Mouse (Mus musculus) MEL-GATA-1-ER (cell line): ENCODE measurements around the gene Gm42906.

Experiments
- DNase-seq: peaks from one replicate; pipeline ENCODE4 v3.0.0-alpha.2; 2012; ENCODE audit warnings: low read depth; ENCODE audit errors: extremely low read depth

The Gm42906 gene

DNA sequence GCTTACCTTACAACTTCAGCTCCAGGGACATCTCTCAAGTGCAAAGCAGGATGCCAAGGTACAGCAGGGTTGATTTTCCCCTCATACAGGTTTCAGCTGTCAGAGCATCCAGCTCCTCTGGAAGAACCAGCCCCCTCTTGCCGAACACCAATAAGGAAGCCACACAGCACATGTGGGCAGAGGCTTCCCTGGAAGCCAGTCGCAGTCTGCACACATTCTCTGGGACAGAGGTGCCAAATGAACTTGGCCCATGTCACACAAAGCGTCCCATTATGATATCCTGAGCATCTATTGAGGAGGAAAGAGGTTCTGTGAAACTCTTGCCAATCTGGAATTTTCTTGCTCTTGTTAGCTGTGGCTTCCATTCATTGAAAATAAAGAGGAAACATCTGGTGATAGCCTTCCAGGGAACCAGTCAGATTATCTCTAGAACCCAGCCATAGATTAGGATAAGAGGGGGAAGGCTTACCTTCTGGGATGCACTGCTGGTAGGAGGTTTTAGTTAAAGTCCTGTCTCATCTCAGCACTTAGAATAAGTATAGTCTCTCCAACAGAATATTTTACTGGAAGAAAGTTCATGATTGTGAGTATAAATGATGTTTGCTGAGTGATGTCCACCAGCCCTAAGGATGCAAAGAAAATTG is at the start of gene Gm42906:
Gm42906 (minus strand) TSS at position 51 of the 644 bp plus-strand sequence.
- no peak for DNase-seq

DNA sequence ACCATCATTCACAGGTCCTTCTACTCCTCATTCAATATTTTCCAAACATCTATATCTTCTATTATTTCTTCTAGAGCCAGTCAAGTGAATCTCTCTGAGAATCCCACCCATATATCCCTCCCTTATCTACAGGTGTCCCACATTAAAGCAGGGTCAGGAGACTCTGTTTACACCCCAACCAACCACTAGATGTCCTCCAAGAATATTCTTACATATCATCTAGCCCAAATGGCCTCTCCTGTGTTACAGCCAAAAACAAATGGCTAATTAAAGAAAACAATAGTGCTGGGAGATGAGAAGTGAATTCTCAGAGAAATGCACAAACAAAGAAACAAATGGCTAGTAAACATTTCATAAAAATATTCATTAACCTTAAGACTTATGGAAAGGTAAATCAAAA is 17.7 kb upstream of the Gm42906 start:
- DNase-seq: no peak

DNA sequence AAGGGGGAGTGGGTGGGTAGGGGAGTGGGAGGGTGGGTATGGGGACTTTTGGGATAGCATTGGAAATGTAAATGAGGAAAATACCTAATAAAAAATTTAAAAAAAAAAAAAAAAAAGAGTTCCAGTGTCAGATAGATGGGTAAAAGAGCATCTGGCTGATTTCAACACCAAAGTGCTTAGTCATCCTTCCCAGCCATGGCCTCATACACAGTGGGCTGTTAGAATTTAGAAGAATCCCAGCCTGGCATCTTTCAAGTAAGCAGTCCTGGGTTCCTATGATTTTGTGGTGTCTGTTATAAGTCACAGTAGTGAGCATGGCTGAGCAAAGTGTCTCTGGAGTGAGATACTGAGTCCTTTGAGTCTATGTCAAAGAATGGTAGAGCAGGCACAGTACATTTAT is 7.1 kb upstream of the Gm42906 start:
- DNase-seq: no peak

DNA sequence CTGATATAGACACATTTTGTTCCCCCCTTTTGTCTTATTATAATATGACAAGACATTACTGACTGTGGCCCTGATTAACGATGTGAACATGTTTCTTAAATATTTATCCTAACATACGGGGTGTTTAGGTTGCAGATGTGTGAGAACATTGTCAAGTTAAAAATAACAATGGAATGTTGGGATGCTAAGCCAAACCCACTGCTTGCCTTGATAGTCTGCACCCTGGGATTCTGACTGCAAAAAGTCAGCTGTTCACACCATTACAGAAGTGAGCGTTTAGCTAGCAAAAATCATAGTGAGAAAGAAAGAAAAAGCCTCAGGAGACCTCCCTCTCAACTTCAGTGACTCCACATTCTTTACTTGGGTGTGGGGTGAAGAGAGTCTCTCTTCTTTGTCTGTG is 1.5 kb downstream of the Gm42906 start:
- DNase-seq: no peak

DNA sequence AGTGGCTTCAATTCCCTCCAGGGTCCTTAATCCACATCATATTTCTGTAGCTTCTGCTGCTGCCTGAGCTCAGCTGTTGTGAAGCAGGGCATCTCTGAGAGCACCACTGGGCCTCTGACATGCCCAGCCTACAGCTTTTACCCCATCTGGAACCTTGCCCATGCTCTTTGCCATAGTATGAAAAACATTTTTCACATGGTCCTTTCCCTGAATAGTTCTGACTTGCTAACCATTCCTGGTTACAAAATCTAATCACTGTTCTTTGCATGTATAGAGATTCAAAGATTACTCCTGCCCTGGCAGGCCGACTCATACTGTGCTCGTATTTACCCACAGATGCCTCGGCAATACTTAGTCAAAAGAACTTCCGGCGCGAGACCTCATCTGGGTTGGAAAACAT is 5.3 kb downstream of the Gm42906 start:
- no peak for DNase-seq

DNA sequence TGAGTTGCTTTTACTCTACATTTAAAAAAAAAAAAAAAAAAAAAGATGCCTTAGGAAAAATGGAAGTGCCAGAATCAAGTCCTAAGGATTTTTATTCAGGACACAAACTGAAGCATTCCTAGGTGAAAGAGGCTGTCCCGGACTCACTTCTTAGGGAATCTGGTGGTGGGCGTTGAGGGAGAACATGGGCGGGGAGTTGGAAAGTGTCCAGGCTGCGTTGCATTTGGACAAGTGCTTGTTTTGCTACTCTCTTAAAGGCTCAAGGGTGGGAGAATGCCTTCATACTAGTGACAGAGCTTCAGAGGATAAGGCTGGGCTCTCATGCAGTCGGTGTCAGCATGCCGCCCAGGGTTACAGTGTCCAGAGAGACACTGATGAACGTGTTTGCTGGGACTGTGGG is 6.1 kb downstream of the Gm42906 start:
- DNase-seq: no peak

DNA sequence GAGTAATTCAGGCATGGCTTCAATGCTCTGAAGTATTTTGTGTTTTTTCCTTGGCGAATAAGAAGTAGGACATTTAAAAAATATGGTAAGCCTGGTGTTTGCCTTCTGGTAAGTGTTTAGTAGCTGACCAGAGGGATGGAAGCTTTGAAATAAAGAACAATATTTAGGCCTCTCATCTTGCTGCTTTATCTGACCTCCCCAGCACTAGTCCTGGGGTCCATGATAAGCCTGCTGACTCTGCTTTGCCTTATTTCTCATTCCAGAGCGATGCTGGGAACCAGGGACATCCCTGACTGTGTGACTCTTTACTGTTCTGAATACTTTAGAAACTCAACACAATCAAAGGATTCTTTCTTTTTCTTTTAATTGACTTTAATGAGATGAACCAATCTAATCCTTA is 9.4 kb downstream of the Gm42906 start:
- DNase-seq: no peak

DNA sequence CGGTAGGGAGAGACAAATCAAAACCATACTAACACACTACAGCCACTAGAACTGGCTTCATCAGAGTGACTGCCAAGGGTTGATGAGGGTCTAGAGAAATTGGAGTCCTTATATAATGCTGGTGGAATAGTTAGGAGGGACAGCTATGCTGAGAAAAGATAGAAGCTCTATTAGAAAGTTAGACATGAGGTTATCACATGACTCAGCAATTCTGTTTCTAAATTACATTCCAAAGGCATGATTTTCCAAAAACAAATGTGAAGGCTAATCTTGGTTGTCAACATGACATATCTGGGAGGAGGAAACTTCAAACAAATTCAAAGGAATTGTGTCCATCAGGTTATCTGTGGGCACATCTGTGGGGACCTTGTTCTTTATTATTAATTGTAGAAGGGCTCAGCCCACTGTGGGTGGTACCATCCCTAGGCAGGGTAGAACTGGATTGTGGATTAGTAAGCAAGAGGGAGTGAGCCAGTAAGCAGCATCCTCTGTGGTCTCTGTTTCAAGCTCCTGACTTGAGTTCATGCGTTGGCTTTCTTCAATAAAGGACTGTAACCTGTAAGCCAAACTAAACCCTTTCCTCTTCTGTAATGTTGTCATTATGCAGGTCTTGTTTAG is 10.4 kb downstream of the Gm42906 start:
- no peak for DNase-seq

DNA sequence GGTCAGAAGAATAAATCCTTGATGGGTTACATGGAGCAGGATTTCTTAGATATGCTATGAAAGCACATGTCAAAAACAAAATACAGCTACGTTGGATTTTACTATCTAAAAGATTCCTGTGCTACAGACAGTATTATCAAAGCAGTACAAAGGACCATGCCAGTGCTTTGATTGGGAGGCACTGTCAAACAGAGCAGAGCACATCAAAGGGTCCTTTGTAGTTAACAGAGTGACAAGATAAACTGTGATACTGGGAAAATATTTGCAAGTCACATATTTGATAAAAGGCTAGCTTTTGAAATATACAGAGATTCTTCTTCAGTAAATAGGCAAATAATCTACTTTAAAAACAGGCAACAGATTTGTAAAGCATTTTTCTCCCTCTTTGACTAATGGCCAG is 11.0 kb downstream of the Gm42906 start:
- DNase-seq: no peak

DNA sequence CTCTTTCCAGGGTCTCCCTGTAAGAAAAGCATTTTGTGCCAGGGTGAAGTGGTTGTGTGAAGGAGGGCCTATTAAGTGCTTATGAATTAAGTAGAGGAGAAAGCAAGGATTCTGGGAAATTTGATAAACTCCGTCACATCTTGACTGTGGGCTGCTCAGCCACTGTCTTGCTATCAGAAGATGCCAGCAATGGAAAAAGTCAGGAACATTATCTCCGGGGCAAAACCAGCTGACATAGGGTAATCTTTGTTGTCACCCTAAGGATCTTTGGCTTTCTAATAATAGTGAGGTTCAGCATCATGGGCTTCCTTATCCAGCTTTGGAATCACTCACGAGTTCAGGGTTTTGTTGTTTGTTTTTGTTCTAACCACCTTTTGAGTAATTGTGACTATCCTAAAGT is 14.3 kb downstream of the Gm42906 start:
- DNase-seq: peak; percentile 51

DNA sequence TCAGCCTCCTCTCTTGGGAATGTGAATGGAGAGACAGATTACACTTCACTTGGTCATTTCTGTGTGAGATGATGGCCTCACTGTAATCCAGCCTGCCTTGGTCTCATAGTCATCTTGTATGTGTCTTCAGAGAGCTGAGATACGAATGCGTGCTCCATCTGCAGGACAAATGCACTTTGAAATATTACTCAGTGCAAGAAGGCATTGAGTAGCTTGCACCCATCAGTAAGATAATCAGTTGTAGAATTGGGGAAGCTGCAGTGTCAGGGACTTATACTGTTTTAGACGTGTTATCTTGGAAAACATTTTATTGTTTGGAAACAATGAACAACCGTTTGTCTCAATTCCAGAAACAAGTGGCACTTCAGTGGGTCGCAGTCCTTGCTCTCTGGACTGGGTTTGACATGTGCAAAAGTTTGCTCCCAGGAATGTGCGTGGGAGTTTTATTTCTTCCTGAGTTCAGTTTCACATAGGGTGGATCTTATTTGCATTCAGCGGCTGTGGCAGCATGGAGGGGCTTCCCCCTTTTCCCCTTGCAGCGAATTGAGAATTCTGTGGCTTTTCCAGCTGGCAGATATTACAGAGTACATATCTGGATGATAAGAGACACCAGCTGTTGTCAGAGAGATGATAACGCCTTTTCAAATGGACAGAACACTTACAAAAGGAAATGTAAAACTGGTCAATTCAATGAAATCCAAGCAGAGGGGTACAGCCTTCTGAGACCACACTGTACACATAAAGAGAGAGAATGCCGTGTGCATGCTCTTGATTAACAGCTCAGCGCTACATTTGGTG is 15.1 kb downstream of the Gm42906 start:
- DNase-seq: peak; percentile 72

DNA sequence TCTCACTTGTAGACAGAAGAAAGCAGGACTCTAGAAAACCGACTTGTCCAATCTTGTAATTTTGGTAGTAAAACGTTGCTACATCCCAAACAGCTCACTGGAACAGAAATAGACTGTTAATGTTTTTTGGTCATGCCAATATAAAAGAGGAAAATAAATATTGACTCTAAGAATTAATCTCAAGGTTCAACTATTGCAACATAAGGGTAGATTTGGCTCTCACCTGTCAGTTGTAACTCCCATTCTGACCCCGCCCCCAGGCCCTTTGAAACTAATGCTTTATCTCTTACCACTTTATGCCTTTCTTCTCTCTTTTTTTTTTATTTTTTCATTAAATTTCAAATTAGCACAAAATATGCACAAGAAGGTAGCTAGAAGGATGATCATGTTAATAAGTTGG is 18.0 kb downstream of the Gm42906 start:
- DNase-seq: no peak

DNA sequence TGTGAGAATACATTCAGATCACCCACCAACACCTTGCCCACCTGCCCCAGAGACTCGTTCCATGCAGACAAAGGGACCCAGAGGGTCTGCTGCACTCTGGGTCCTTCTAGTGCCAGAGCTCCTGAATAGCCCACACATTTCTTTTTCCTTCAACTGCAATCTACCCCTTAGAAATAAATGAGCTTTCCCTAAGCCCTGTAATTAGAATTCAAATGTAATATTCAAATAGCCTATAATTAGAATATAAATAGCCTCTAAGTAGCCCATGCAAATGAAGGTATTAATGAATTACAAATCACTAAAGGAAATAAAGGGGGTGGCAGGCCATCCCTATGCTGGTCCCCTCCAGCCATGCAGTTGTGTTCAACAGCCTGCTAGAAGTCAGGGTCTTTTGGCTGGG is 18.7 kb downstream of the Gm42906 start:
- no peak for DNase-seq

DNA sequence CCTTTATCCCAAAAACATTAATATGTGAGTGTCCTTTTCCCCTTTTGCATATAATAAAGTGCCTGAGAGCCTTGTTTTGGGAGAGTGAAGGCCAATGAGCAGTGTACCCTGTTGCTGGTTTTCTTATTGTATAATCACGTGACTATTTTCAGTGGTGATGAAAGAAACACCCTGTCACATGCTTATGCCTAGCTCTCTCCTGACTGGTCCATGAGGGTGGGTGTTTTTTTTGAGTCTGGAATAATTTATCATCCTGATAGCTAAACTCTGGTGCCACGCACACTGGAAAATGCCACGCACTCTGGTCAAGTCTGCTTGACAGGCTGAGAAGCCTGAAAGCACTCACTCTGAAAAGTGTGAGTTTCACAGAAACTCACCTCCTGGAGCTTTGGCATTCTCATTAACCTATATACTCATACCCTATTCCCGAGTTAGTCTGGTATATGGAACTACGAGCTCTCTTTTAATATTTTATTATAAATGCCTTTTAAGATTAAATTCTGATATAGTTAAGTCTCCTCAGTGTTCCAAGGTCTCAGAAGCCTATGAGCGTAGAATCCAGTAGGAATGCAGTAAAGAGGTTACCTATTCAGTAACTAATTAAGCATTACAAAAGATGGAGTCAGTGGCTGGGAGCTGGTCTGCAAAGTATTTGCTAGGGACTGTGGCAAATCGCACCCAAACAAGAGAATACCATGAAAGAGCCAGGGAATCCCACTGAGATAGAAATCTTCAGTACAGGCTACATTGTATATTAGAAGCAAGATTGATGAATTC is 19.7 kb downstream of the Gm42906 start:
- no peak for DNase-seq

DNA sequence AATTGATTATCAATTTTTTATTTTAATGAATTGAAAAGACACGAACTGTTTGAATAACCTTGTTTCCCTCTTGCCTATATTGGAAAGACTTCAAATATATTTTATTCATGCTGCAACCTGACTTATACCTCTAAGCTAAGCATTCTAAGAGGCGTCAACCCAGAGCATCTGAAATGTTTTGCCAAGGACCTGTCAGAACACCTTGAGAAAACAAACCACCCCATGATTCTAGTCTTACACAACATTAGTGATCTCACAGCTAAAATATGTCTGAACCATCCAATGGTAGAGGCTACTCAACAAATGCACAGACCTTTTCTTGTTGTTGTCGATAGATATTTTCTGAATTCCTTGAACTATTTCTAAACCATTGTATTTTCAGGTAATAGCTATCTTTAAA is 20.5 kb downstream of the Gm42906 start:
- DNase-seq: no peak

DNA sequence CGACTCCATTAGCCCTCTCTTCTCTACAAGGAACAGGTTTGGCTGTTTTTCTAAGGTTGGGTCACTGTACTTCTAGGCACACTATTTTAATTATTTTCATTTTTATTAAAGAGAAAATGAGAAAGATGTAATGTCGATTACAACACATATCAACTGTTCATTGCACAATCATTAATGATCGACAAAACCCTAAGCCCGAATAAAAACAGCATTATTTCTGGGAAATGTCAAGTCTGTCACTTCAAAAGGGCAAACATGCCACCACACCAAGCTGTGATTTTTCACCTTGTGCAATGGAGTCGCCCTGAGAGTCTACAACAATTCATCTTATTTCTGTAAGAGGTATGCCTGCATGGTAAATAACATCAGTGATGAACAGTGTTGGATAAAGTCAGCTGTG is 21.7 kb downstream of the Gm42906 start:
- no peak for DNase-seq

DNA sequence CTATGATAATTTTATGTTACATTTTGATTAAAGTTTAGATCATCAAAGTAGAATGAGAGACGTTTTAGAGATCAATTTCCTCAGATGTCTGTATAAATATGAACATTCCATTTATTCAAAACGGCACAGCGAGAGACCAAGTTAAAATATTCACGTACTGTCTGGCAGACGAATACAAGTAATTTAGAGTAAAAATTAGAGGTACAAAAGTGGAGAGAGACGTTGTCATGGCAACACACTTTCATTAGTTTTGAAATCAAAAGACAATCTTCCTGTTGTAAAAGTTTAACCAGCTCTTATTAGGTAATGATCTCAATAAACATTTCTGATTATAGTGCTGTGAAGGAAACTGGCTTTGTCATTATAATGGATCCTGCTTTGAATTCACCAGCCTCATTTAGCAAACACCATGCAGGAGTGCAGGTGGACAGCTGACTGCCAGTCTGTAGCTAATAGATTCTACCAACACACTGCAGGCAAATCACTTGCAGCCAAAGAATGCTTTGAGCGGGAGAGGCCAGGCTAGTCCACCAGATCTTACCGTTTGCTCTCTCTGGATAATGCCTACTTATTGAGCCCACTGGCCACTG is 22.6 kb downstream of the Gm42906 start:
- no peak for DNase-seq

DNA sequence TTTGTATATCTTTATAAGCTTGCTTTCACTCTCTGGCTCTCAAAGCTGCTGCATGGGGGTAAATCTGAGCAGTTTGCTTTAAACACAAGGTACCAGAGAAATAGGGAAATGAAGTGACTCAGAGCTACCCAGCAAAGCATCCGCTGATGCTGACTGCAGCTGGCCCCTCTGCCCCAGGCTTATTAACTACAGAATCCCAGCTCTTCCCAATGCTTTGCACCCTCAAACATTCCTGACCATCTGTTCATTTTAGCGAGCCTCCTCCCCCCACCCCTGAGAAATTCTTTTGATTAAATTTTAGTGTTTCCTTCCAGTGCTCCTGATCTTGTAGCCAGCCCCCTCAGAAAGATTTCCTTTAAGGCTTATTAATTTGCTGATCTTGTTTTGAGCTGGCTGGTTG is 24.4 kb downstream of the Gm42906 start:
- no peak for DNase-seq

DNA sequence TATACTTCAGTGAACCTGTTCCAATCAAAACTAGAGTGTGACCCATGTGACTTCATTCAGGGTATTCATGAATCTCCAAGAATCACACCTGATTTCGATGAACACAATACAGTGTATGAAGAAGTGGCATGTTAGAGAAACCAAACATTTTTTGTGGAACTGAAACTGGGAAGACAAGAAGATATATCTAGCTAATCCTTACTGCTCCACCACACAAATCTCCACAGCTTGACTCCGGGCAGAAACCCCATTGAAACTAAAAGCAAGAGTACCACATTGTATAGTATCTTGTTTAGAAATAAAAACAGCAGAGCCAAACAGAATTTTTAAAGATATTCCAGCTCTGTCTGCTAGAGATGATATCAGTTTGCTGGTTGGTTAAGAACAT is 27.4 kb downstream of the Gm42906 start:
- no peak for DNase-seq

DNA sequence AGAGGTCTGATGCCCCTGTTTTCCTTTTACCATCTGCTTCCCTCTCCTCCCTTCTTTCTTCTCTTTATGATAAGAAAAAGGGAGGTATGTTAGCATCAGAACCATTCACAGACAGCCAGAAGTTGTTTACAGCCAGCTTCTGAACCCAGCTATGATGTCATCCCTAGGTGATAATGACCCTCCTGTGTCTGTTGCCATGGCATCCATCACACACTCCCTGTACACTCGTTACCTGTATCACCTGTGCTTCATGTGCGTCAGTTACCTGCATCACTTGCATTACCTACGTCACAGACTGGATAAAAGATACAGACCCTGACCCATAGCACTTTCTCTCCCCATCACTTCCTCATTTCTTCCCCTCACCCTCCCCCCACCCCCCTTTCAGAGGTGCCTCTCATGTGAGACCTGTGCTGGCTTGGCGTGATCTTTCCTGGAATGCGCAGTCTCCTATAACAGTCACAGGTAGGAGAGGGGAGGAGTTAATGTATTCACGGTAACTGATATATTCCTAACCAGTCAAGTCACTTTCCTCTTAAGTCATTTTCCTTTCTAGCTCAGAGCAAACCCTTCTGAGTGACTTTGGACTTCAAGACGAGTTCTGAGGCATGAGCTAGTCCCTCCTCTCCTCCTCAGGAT is 27.9 kb downstream of the Gm42906 start:
- DNase-seq: no peak

DNA sequence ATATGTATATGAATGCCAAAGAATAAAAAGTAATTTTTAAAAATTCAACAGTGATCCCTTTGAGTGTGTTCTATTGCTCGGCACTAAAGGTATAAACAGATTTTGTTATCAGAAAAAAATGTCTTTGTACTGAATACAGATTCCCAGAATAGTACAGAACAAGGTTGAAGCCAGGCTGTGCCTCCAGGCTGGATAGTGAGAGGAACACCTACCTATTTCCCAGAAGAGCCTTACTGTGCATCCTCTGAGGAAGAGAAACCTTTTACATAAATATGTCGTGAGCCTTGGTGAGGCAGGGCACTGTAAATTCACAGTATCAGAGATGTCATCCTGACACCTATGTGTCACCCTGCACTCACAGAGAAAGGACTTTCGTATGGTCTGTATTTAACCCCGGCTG is 31.8 kb downstream of the Gm42906 start:
- DNase-seq: no peak
